Mouse (Mus musculus): ENCODE data around the gene Wdr25. TPM values are rescaled to one million over a fixed set of nuclear protein-coding genes. Genes with fewer than 3 reads are reported as not detected.

Wdr25 gene
- polyA plus RNA-seq, 1 experiment, result 18.3 TPM

GRCm38 (mm10) chr12:108905620-108906302, 12.3 kb downstream of the Wdr25 start:
- WGBS, result 77% methylated on average over 14 of the region's 14 CpGs

GRCm38 (mm10) chr12:108906398-108906797, 13.0 kb downstream of the Wdr25 start:
- WGBS, result 84% methylated on average over 12 of the region's 12 CpGs
- TF ChIP-seq POLR2A (IDR thresholded peaks at IDR 0.05; ENCODE audit: borderline replicate concordance, extremely low read depth, low read depth, low read length) (no peak), CTCF (IDR thresholded peaks at IDR 0.05; ENCODE audit: insufficient read depth, low read length) (no peak)
- DNase-seq, result no peak
- Histone ChIP-seq H3K4me3 (replicated peaks; ENCODE audit: extremely low read depth, low read depth, low read length) (no peak overlapping the region), H3K4me1 (ENCODE audit: control insufficient read depth, insufficient read depth, low read length) (no peaks in the 10 kb centered on the region)

More at GRCm38 (mm10) chr12:108905620-108906302, 12.3 kb downstream of the Wdr25 start:
- TF ChIP-seq POLR2A (IDR thresholded peaks at IDR 0.05; ENCODE audit: borderline replicate concordance, extremely low read depth, low read depth, low read length) (no peak), CTCF (IDR thresholded peaks at IDR 0.05; ENCODE audit: insufficient read depth, low read length) (no peak)
- Histone ChIP-seq H3K4me1 (ENCODE audit: control insufficient read depth, insufficient read depth, low read length) (no peaks in the 10 kb centered on the region), H3K4me3 (replicated peaks; ENCODE audit: extremely low read depth, low read depth, low read length) (no peak overlapping the region)
- no peak for DNase-seq

GRCm38 (mm10) chr12:108909846-108910433, 16.5 kb downstream of the Wdr25 start:
- H3K4me1 ChIP-seq (ENCODE audit: control insufficient read depth, insufficient read depth, low read length), result no peaks in the 10 kb centered on the region; the same call in 1 of the 2 replicates
- no peak for DNase-seq
- WGBS, result 74% methylated on average over 8 of the region's 8 CpGs
- TF ChIP-seq CTCF (IDR thresholded peaks at IDR 0.05; ENCODE audit: insufficient read depth, low read length) (no peak), POLR2A (IDR thresholded peaks at IDR 0.05; ENCODE audit: borderline replicate concordance, extremely low read depth, low read depth, low read length) (no peak)
- H3K4me3 ChIP-seq (replicated peaks; ENCODE audit: extremely low read depth, low read depth, low read length), result no peak overlapping the region

GRCm38 (mm10) chr12:108912442-108912841, 19.0 kb downstream of the Wdr25 start:
- TF ChIP-seq CTCF (IDR thresholded peaks at IDR 0.05; ENCODE audit: insufficient read depth, low read length) (no peak), POLR2A (IDR thresholded peaks at IDR 0.05; ENCODE audit: borderline replicate concordance, extremely low read depth, low read depth, low read length) (no peak)
- 87% methylated on average over 2 of the region's 2 CpGs for WGBS

GRCm38 (mm10) chr12:108914198-108914597, 20.8 kb downstream of the Wdr25 start:
- no peak for DNase-seq
- WGBS, result 61% methylated on average over 3 of the region's 3 CpGs
- Histone ChIP-seq H3K4me3 (replicated peaks; ENCODE audit: extremely low read depth, low read depth, low read length) (no peak overlapping the region), H3K4me1 (ENCODE audit: control insufficient read depth, insufficient read depth, low read length) (no peaks in the 10 kb centered on the region; the same call in 1 of the 2 replicates)
- TF ChIP-seq POLR2A (IDR thresholded peaks at IDR 0.05; ENCODE audit: borderline replicate concordance, extremely low read depth, low read depth, low read length) (no peak), CTCF (IDR thresholded peaks at IDR 0.05; ENCODE audit: insufficient read depth, low read length) (no peak)

More at GRCm38 (mm10) chr12:108912442-108912841, 19.0 kb downstream of the Wdr25 start:
- Histone ChIP-seq H3K4me1 (ENCODE audit: control insufficient read depth, insufficient read depth, low read length) (no peaks in the 10 kb centered on the region; the same call in 1 of the 2 replicates), H3K4me3 (replicated peaks; ENCODE audit: extremely low read depth, low read depth, low read length) (no peak overlapping the region)
- no peak for DNase-seq

- no peak for DNase-seq
- Histone ChIP-seq H3K4me3 (replicated peaks; ENCODE audit: extremely low read depth, low read depth, low read length) (no peak overlapping the region), H3K4me1 (ENCODE audit: control insufficient read depth, insufficient read depth, low read length) (no peaks in the 10 kb centered on the region; the same call in 1 of the 2 replicates)
- no peak for TF ChIP-seq POLR2A (IDR thresholded peaks at IDR 0.05; ENCODE audit: borderline replicate concordance, extremely low read depth, low read depth, low read length)
- no peak for TF ChIP-seq CTCF (IDR thresholded peaks at IDR 0.05; ENCODE audit: insufficient read depth, low read length)
- 72% methylated on average over 12 of the region's 12 CpGs for WGBS
These were observed 21.4 kb downstream of the Wdr25 start for GRCm38 (mm10) chr12:108914709-108915340.

GRCm38 (mm10) chr12:108915893-108916292, 22.5 kb downstream of the Wdr25 start:
- Histone ChIP-seq H3K4me3 (replicated peaks; ENCODE audit: extremely low read depth, low read depth, low read length) (no peak overlapping the region), H3K4me1 (ENCODE audit: control insufficient read depth, insufficient read depth, low read length) (no peaks in the 10 kb centered on the region; the same call in 1 of the 2 replicates)
- no peak for DNase-seq
- no peak for TF ChIP-seq POLR2A (IDR thresholded peaks at IDR 0.05; ENCODE audit: borderline replicate concordance, extremely low read depth, low read depth, low read length)
- no peak for TF ChIP-seq CTCF (IDR thresholded peaks at IDR 0.05; ENCODE audit: insufficient read depth, low read length)
- 56% methylated on average over 6 of the region's 6 CpGs for WGBS

- TF ChIP-seq CTCF (IDR thresholded peaks at IDR 0.05; ENCODE audit: insufficient read depth, low read length) (no peak), POLR2A (IDR thresholded peaks at IDR 0.05; ENCODE audit: borderline replicate concordance, extremely low read depth, low read depth, low read length) (no peak)
- no peak overlapping the region for H3K4me3 ChIP-seq (replicated peaks; ENCODE audit: extremely low read depth, low read depth, low read length)
- H3K4me1 ChIP-seq (ENCODE audit: control insufficient read depth, insufficient read depth, low read length), result no peaks in the 10 kb centered on the region; the same call in 1 of the 2 replicates
- no peak for DNase-seq
- WGBS, result 85% methylated on average over 7 of the region's 7 CpGs
These were observed 23.1 kb downstream of the Wdr25 start for GRCm38 (mm10) chr12:108916447-108917042.

- 78% methylated on average over 9 of the region's 9 CpGs for WGBS
- no peak for DNase-seq
- Histone ChIP-seq H3K4me3 (replicated peaks; ENCODE audit: extremely low read depth, low read depth, low read length) (no peak overlapping the region), H3K4me1 (ENCODE audit: control insufficient read depth, insufficient read depth, low read length) (no peaks in the 10 kb centered on the region; the same call in 1 of the 2 replicates)
- TF ChIP-seq CTCF (IDR thresholded peaks at IDR 0.05; ENCODE audit: insufficient read depth, low read length), result no peak
These were observed 24.1 kb downstream of the Wdr25 start for GRCm38 (mm10) chr12:108917509-108917908.
